Mouse (Mus musculus): Measurements from ENCODE around the gene Kctd14.
A peak's percentile ranks its signal among the peaks of the same experiment; 100 is the strongest.
"Not testable (repeated sequence)": the region's sequence is repeated elsewhere in the genome, so short reads cannot be mapped to it uniquely, and the experiment has no call there.

The Kctd14 gene

DNA sequence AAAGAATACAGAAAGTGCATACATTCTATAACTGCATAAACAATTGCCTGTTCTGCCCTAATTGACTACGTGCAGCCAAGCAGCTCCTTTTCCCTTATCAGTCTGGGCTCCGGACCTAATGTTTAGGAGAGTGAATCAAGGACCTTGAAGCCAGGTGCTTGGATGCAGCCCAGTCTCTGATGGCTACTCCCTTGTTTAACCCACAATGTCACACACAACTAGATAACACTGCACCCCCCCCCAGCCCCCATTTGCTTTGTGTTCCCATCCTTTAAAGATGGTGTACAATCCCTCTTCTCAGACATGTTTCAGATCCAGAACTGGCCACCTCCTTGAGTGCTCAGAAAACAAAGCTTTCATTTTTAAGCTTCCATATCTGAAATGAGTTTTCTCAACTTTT lies at the start of gene Kctd14:
Gene Kctd14, plus strand, starts transcription at position 301 of the 400 bp plus-strand sequence.
- not testable (repeated sequence) for DNase-seq (ENCODE audit: low spot score in 2 of 2)

DNA sequence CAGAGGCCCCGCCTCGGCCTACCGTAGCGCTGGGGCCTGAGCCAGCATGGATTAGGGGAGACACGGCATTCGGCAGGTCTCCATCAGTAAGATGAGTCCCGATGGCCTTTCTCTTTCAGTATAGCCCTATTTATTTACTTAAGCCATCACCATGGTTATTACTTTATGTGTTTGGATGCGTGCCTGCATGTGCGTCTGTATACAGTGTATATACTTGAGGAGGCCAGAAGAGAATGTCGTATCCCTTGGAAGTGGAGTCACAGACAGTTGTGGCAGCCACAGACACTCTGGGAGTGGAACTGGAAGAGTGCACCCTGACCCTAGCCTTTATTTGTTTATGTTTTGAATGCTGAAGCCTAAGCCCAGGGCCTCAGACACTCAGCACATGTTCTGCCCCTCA lies 44.0 kb upstream of the Kctd14 start:
- DNase-seq (ENCODE audit: low spot score in 2 of 2), result no peak

GRCm38 (mm10) chr7:97411106-97411505 lies 40.0 kb upstream of the Kctd14 start:
- DNase-seq (ENCODE audit: low spot score in 2 of 2), result no peak

DNA sequence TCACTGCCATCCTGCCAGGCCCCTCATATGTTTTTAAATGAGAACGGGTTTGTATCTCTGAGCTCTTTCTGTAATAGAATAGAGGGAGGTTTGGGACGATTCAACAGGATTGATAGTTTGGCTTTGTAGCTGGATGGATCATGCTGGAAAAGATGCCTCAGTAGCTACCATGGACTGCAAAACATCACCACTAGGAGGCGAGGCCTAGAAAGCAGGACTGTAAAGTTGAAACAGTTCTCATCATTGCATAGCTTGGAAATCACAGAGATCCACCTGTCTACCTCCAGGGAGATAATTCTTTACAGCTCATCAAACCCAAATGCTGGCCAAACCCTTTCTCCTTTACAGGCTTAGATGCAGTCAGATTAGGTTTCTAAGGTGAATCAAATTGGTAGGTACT lies 39.5 kb upstream of the Kctd14 start:
- no peak for DNase-seq (ENCODE audit: low spot score in 2 of 2)

GRCm38 (mm10) chr7:97413981-97414380 lies 37.1 kb upstream of the Kctd14 start:
- DNase-seq (ENCODE audit: low spot score in 2 of 2), result no peak

GRCm38 (mm10) chr7:97414426-97414825 lies 36.7 kb upstream of the Kctd14 start:
- DNase-seq (ENCODE audit: low spot score in 2 of 2), result no peak

DNA sequence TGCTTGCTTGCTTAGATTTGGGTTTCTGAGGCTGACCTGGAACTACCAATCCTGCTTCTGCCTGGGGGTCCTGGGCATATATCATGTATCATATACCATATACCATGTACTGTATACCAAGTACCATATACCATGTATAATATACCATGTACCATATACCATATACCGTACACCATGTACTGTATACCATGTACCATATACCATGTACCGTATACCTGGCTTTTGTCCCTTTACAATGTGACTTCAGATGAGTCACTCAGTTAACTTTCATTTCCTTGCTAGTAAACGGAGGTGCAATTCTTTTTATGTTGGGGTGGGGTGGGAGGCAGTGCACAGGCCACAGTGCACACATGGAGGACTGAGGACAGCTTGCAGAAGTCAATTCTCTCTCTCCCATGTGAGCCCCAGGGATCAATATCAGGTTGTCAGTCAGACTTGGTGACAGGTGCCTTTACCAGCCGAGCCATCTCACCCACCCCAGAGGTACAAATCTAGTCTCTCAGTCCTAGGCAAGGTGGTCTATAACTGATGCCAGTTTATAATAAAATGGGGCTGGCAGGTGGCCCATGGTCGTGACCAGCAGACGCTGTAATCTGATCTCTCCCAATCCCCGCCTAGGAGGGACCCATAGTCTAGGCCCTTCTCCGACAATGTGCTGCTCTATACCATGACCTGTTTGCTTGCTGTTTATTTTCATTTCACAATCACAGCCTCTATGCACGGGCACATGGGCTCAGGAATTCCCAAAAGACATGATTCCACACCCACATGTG lies 36.0 kb upstream of the Kctd14 start:
- no peak for DNase-seq (ENCODE audit: low spot score in 2 of 2)

- DNase-seq (ENCODE audit: low spot score in 2 of 2), result no peak
Observed at GRCm38 (mm10) chr7:97416473-97416872, 34.6 kb upstream of the Kctd14 start.

DNA sequence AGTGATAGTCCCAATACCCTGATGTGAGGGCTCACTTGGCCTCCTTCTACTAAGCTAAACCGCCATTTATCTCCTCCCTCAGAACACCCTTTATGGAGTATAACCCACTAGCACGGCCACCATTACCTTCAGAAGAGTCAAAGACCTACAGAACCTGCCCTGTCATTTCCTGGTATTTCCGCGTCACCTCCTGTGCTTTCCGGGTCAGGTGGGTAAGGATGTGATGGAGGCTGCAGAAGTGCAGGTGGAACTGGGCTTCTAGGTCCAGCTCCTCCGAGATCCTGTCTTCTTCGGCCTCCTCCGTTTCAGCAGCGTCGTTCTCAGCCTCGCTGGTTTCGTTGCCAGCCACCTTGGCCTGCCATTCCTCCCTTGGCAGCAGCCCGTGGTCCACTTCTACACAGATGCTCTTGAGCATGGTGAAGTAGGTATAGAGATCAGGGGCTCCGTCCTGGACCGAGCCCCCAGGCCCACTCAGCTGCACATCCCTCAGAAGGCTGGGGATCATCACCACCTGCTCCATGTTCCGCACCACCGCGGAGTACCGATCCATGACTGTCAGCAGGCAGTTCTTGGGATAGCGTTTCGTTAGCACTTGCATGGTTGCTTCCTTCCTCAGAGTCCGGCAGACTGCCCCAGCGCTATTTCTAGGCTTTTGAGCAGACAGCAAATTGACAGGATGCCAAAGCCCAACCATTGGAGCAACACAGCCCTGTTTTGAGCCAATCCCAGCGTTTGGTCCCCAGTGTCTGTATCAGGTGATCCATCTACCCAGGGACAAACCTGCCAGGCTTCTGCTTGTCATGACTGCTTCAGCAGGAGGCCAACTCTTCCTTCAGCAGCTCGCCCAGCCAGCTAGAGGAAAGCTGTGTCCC lies 34.0 kb upstream of the Kctd14 start, which contains the start of gene Thrsp:
Gene Thrsp, minus strand, starts transcription at position 825 of the 872 bp plus-strand sequence.
- DNase-seq (ENCODE audit: low spot score in 2 of 2), result no peak

DNA sequence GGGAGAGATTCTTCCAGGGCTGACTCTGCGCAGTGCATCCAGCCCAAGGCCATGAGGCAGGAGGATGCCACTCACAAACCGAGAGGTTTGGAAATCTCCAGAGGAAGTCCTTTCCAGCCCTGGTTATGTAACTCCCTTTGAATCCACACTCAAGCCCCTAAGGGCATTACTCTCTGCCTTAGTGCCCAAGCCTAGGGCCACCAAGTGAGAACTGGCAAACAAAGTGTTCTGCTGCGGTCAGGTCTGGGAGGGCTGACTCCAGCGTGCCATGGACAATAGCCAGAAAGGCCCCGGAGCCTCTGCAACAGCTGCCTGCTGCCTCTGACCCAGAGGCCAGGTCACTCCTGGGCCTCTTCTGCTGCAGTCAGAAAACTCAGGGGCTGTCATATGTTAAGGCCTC lies 32.4 kb upstream of the Kctd14 start:
- DNase-seq (ENCODE audit: low spot score in 2 of 2), result no peak

DNA sequence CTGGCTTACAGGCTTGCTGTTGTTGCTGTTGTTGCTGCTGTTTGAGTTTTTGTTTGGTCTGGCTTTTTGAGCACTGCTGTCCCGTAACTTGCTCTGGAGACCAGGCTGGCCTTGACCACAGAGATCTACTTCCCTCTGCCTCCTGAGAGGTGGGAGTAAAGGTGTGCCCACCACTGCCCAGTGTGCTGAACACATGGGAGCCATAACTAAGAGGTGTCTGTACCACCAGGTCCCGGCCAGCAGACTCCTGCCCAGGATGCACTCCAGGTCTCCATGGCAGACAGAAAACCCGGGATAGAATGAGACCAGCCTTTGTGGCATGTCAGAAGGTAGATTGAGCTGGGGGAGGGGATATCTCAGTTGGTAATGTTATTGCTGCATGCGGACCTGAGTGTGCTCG lies 32.0 kb upstream of the Kctd14 start:
- no peak for DNase-seq (ENCODE audit: low spot score in 2 of 2)

DNA sequence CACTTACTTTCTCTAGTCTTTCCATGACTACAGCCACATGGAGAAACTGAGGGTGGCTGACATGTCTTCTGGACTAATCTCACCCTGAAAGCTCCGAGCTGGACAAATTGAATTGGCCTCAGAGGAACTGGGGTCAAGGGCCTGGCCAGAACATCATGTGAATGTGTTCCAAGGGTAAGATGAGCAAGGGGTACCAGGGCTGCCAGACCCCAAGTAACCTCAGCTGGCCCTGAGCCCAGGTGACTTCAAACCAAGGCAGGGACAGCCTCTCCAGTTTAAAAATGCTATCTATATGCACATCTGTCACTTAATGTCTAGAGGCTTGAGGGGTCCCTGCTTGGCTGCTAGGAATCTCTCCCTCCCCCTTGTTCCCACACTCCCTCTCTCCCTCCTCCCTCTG lies 30.7 kb upstream of the Kctd14 start:
- no peak for DNase-seq (ENCODE audit: low spot score in 2 of 2)

- no peak for DNase-seq (ENCODE audit: low spot score in 2 of 2)
Observed at GRCm38 (mm10) chr7:97420958-97421651, 30.0 kb upstream of the Kctd14 start.

- no peak for DNase-seq (ENCODE audit: low spot score in 2 of 2)
Observed at GRCm38 (mm10) chr7:97423754-97424153, 27.4 kb upstream of the Kctd14 start.

DNA sequence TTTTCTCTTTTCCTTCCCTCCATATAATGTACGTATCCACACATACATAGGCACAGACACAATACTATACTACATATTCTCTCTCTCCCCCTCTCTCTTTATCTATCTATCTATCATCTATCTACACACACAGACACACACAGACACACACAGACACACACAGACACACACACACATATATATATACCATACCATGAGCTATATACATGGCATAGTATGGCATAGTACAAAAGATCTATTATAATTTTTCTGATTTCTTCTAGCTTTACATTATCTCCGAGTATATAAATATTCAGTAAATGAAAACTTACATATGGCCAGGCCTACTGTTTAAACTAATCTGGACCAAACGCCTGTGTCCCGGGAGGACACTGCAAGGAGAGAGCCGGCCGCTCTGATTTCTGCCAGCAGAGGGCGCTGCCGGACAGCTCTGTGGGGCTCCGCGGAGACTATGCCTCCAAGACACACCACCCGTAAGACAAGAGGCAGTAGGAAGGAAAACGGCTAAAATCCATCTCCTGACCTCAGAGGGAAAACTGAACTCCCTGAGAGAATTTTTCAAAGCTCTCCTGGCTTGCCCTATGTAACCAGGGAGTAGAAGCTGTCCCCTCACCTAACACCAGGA lies 26.4 kb upstream of the Kctd14 start:
- peak; percentile 70 to 84 for DNase-seq (ENCODE audit: low spot score in 2 of 2)

DNA sequence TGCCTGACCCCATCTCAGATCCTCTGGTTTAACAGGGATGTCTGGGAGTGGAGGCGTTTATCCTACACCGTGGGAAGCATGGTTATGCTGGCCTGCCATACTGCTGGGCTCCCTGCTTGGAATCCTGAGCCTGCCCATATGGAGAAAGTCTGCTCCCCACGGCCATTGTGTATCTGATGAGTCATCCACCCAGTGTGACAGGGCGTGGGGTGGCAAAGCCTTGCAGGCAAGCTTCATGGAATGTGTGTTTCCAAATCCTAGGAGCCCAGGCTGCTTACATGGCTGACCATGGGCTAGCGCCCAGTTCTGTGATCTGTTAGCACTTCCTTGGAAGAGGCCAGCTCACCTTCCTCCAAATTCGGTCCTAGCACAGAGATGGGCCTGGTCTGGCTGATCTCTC lies 24.6 kb upstream of the Kctd14 start:
- no peak for DNase-seq (ENCODE audit: low spot score in 2 of 2)

DNA sequence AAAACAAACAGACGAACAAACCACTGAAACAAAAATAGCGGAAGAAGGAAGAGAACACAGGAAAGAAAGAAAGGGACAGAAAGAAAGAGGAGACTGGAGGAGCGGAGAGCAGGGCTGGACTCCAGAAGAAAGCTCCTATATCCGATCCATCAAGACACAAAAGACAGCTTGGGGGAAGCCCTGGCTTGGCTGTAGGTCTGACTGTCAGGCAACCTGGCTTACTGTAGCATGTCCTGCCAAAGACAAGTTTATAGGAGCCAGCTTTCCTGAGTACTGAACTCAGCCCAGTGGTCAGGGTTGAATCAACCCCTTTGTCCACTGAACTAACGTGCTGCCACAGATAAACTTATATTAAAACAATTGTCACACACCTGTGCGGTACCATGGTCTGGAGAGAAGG lies 23.8 kb upstream of the Kctd14 start:
- DNase-seq (ENCODE audit: low spot score in 2 of 2), result no peak

GRCm38 (mm10) chr7:97427778-97428420 lies 23.2 kb upstream of the Kctd14 start:
- no peak for DNase-seq (ENCODE audit: low spot score in 2 of 2)

- DNase-seq (ENCODE audit: low spot score in 2 of 2), result no peak
Observed at GRCm38 (mm10) chr7:97429705-97430104, 21.4 kb upstream of the Kctd14 start.

- not testable (repeated sequence) for DNase-seq (ENCODE audit: low spot score in 2 of 2)
Observed at GRCm38 (mm10) chr7:97433517-97433916, 17.6 kb upstream of the Kctd14 start.

- no peak for DNase-seq (ENCODE audit: low spot score in 2 of 2)
Observed at GRCm38 (mm10) chr7:97434517-97434916, 16.6 kb upstream of the Kctd14 start.

Measured in urinary bladder, adult 18-20 months (tissue).